Mouse (Mus musculus) cortical plate, adult 2 months (tissue): ENCODE results near the gene Hoxa10.

Experiments used
- CTCF ChIP-seq: fragments of 200-500 bp; IDR thresholded peaks from 2 replicates; pipeline ENCODE4 v1.5.1; 2011; ENCODE audit warnings: mild to moderate bottlenecking, control low read depth, low read length; ENCODE audit not compliant: insufficient read depth; ENCODE audit errors: extremely low read depth
- POLR2A ChIP-seq: fragments of 200-500 bp; IDR thresholded peaks from 2 replicates; pipeline ENCODE4 v1.6.1; 2011; ENCODE audit warnings: mild to moderate bottlenecking, low read length, control low read depth; ENCODE audit not compliant: insufficient read depth; ENCODE audit errors: extremely low read depth

DNA sequence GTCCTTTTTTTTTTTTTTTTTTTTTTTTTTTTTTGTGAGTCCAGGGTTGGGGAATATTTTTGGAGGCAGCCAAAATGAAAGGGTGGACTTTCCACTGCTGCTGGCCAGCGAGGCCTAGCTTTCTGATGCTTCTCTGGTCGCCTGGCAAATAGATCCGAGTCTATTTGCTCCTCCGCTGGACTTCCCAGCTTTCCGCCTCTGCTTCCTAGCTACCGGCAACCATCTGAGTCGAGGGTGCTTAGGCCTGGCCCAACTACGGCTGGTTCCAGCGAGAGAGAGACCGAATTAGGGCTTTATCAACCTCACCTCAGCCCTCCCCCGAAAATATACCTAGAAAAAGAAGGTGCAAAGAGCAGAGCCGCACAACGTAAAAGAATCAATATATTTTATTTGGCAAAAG, 17.9 kb downstream of the Hoxa10 start:
- TF ChIP-seq POLR2A (no peak), CTCF (no peak)
